Mouse (Mus musculus) thymus, postnatal 14 days (tissue): ENCODE measurements around the gene Hyal3.
"Not testable (repeated sequence)": the region's sequence is repeated elsewhere in the genome, so short reads cannot be mapped to it uniquely, and the experiment has no call there.

Source experiments
- DNase-seq: peaks from one replicate; pipeline ENCODE4 v3.0.0; 2021

Hyal3 gene

GRCm38 (mm10) chr9:107573774-107574173 lies 6.8 kb upstream of the Hyal3 start:
- DNase-seq = not testable (repeated sequence)

- DNase-seq = no peak
These were observed 4.8 kb upstream of the Hyal3 start for GRCm38 (mm10) chr9:107575579-107576356.

GRCm38 (mm10) chr9:107576357-107577107 lies 4.1 kb upstream of the Hyal3 start, which contains the start of gene Hyal1:
Gene Hyal1, plus strand, starts transcription at chr9:107576927.
- DNase-seq = no peak

- DNase-seq = no peak
These were observed 2.7 kb upstream of the Hyal3 start for GRCm38 (mm10) chr9:107577871-107578270.

GRCm38 (mm10) chr9:107578587-107578986 lies 2.0 kb upstream of the Hyal3 start, which contains the start of gene Naa80:
Gene Naa80, plus strand, starts transcription at chr9:107578887.
- DNase-seq = no peak

GRCm38 (mm10) chr9:107579023-107579900 lies 1.4 kb upstream of the Hyal3 start:
- DNase-seq = no peak

GRCm38 (mm10) chr9:107581584-107581983 lies 966 bp downstream of the Hyal3 start:
- DNase-seq = no peak

- DNase-seq = no peak
These were observed 2.0 kb downstream of the Hyal3 start for GRCm38 (mm10) chr9:107582509-107583062.

- no peak for DNase-seq
These were observed 2.6 kb downstream of the Hyal3 start for GRCm38 (mm10) chr9:107583174-107583573.

GRCm38 (mm10) chr9:107586504-107586903 lies 5.9 kb downstream of the Hyal3 start:
- no peak for DNase-seq

- DNase-seq = peak; percentile 99
These were observed 6.6 kb downstream of the Hyal3 start, which contains the start of gene Ifrd2 for GRCm38 (mm10) chr9:107586974-107587832. Gene Ifrd2, plus strand, starts transcription at chr9:107587642.

GRCm38 (mm10) chr9:107587833-107588639 lies 7.4 kb downstream of the Hyal3 start:
- no peak for DNase-seq

- DNase-seq = no peak
These were observed 9.6 kb downstream of the Hyal3 start for GRCm38 (mm10) chr9:107590058-107590772.

GRCm38 (mm10) chr9:107590773-107591060 lies 10.1 kb downstream of the Hyal3 start:
- DNase-seq = no peak

- DNase-seq = no peak
These were observed 12.7 kb downstream of the Hyal3 start for GRCm38 (mm10) chr9:107593101-107593976.

GRCm38 (mm10) chr9:107594281-107595062 lies 13.9 kb downstream of the Hyal3 start:
- DNase-seq = no peak

GRCm38 (mm10) chr9:107596619-107597569 lies 16.3 kb downstream of the Hyal3 start:
- DNase-seq = no peak
